Mouse (Mus musculus) kidney, embryonic 15.5 days (tissue): ENCODE measurements at regions not wholly inside any gene's neighbourhood (a gene's known extent, or its start where the extent isn't known, plus 50 kb on each side); places are given as distances from the start of the nearest gene placed in this dataset.

ENCODE experiments used
- ATAC-seq: fragments of 200-750 bp; cut with Nextera tagmentation; replicated peaks from 2 replicates; pipeline ENCODE4 v1.8.0; 2017; ENCODE audit warnings: moderate TSS enrichment; ENCODE audit not compliant: low FRiP score
- H3K27ac ChIP-seq: fragments of 300-500 bp; sonication (generic); 2 replicates; pipeline ENCODE4 v1.5.1; 2015; ENCODE audit warnings: mild to moderate bottlenecking, inconsistent platforms
- H3K27me3 ChIP-seq: fragments of 300-500 bp; sonication (generic); 2 replicates; pipeline ENCODE4 v1.6.1; 2015; ENCODE audit warnings: inconsistent platforms
- H3K36me3 ChIP-seq: fragments of 300-500 bp; sonication (generic); 2 replicates; pipeline ENCODE4 v1.6.1; 2015; ENCODE audit warnings: inconsistent platforms
- H3K4me1 ChIP-seq: fragments of 300-500 bp; sonication (generic); 2 replicates; pipeline ENCODE4 v1.6.1; 2015; ENCODE audit warnings: inconsistent platforms
- H3K4me2 ChIP-seq: fragments of 300-500 bp; sonication (generic); 2 replicates; pipeline ENCODE4 v1.6.1; 2015; ENCODE audit warnings: moderate library complexity, mild to moderate bottlenecking, inconsistent platforms
- H3K4me3 ChIP-seq: fragments of 300-500 bp; sonication (generic); replicated peaks from 2 replicates; pipeline ENCODE4 v1.5.1; 2015; ENCODE audit warnings: mild to moderate bottlenecking, inconsistent platforms
- H3K9ac ChIP-seq: fragments of 300-500 bp; sonication (generic); 2 replicates; pipeline ENCODE4 v1.6.1; 2015; ENCODE audit warnings: mild to moderate bottlenecking, inconsistent platforms
- H3K9me3 ChIP-seq: fragments of 300-500 bp; sonication (generic); replicated peaks from 2 replicates; pipeline ENCODE4 v1.6.1; 2016; ENCODE audit warnings: inconsistent platforms
- WGBS: fragments of 180-500 bp; shearing (Covaris S2); methylation state at CpG from one replicate; pipeline ENCODE4 v1.1.7; 2015; ENCODE audit warnings: mixed read lengths; 5-methylcytosine and 5-hydroxymethylcytosine counted together

DNA sequence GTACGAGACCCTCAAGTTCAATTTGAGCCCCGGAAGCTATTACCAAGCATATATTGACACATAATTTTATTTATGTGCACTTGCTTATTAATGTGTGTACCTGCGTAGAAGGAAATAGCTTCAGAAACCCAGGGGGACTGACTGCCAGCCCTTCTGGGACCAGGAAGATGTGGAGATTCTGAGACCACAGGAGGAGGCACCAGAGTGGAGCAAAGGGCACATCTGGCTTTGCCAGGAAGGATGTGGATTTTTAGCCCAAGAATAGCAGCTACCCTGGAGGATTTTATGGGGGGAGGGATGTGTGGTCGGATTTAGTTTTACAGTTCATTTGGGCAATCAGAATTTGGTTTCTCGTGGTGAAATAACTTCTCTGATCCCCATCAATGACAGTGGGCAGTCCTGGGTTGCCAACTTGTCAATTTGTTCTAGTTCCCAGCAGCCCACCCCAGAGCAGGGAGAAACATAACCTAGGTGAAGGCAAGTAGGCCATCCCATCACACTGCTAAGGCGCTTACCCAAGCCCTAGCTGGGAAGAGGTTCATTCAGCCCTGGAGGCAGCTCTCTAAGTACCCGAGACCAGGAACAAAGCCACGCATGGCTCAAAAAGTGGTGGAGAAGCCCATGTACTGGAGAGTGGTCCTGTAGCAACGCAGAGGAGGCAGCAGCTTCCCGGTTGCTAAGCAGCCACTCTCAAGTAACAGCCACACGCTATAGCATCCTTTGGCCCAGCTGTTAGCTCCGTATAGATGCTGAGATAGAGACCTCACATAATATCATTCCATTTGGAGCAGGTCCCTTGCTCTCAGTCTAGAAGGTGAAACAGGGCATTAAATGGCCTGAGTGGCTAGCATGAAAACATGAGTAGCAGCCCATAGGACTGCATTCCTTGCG lies 144.8 kb downstream of the Cxcl12 start:
- Histone ChIP-seq H3K36me3 (no peaks in the 10 kb centered on the region), H3K4me1 (0 out of 2 replicates have a peak, but pooled peaks cover 8% of the 10 kb centered on the region), H3K4me3 (no peak overlapping the region), H3K9me3 (no peaks in the 10 kb centered on the region), H3K27ac (no peak overlapping the region), H3K9ac (no peak overlapping the region), H3K27me3 (peaks cover 5% of the 10 kb centered on the region; the same call in 1 of the 2 replicates), H3K4me2 (no peak overlapping the region)
- WGBS, result 64% methylated on average over 13 of the region's 13 CpGs
- no peak for ATAC-seq

GRCm38 (mm10) chr6:117313944-117314566 lies 145.7 kb downstream of the Cxcl12 start:
- Histone ChIP-seq H3K4me1 (0 out of 2 replicates have a peak, but pooled peaks cover 8% of the 10 kb centered on the region), H3K4me3 (no peak overlapping the region), H3K27me3 (peaks cover 5% of the 10 kb centered on the region; the same call in 1 of the 2 replicates), H3K9ac (no peak overlapping the region), H3K36me3 (no peaks in the 10 kb centered on the region), H3K9me3 (no peaks in the 10 kb centered on the region), H3K4me2 (no peak overlapping the region), H3K27ac (no peak overlapping the region)
- ATAC-seq, result no peak
- WGBS, result 23% methylated on average over 6 of the region's 6 CpGs

DNA sequence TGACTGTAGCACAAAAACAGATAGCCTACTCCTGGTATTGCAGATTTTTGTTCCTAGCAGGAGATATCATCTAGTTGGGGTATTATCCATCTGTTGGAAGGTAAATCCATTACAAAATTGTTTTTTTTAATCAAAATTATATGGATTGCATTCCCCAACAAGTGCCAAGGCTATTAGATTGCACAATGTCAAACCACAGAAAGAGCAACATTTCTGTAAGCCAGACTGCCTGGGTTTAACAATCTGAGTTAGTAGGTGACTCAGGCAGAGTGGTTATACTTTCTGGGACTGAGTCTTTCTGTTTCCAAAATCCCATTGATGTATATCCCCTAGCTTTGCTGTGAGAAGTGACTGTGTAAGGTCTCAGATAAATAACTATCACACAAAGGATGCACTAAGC lies 155.0 kb downstream of the Cxcl12 start:
- H3K36me3 ChIP-seq, result no peaks in the 10 kb centered on the region
- no peaks in the 10 kb centered on the region for H3K9me3 ChIP-seq
- no peak overlapping the region for H3K27ac ChIP-seq
- H3K4me2 ChIP-seq, result no peak overlapping the region
- no peak overlapping the region for H3K4me3 ChIP-seq
- no peak overlapping the region for H3K9ac ChIP-seq
- H3K27me3 ChIP-seq, result no peaks in the 10 kb centered on the region
- H3K4me1 ChIP-seq, result no peaks in the 10 kb centered on the region
- no peak for ATAC-seq

DNA sequence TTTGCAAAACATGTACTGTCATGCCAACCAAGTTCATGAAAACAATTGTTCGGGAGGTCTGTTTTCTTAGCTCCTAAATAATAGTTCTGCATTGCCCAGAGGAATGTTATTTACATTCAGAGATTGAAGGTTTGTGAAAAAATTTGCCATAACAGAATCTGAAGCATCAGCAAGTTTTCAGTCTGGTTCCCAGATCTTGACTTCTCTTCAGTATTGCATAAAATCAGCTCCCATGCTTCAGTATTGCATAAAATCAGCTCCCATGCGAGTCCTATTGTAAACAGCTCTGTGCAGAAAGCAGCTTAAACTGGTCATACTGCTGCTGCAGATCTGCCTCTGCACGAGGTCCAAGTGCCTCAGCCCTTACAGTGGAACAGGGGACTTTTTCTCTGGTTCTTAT lies 155.5 kb downstream of the Cxcl12 start:
- no peak overlapping the region for H3K27ac ChIP-seq
- no peak overlapping the region for H3K9ac ChIP-seq
- H3K4me3 ChIP-seq, result no peak overlapping the region
- no peaks in the 10 kb centered on the region for H3K27me3 ChIP-seq
- no peaks in the 10 kb centered on the region for H3K36me3 ChIP-seq
- H3K4me2 ChIP-seq, result no peak overlapping the region
- 65% methylated on average over 3 of the region's 3 CpGs for WGBS
- H3K9me3 ChIP-seq, result no peaks in the 10 kb centered on the region
- no peak for ATAC-seq
- H3K4me1 ChIP-seq, result no peaks in the 10 kb centered on the region

DNA sequence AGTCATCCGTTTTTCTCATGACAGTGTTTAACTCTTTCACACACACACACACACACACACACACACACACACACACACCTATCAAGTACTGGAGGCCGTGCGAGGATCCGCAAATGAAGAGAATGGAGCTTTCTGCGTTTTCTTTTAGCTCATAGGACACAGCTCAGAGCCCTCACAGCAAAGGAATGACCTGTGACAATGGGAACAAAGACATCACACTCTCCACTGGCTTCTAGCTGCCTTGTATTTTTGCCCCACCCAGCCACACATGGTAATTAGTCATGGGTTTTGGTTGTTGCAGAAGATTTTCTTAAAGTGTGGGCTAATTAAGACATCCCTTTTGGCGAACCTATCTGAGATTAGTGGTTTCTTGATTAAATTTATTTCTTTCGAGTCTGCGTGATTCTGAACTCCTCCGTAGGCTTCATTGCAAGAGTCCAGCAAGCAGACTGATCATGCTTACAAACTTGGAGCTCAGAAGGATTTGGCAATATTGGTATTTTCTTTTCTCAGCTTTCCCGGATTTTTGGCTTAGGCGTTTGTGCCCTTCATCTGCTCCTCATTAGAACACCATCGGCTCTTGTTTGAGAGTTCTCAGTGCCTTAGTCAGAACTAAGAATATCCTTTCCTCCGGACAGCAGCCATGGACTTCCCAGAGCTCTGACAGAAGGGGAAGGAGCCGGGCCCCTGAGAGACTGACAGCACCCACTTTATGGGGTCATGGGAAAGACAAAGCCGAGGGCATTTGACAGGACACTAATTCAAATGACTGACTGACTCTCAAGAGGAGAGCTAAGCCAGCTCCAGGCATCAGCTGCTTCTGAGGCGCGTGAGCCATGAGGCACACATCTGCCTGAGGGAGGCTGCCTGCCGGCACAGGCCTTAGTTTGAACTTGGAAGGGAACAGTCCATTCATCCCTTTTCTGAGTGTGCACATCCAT lies 158.8 kb downstream of the Cxcl12 start:
- WGBS, result 62% methylated on average over 18 of the region's 18 CpGs
- H3K27me3 ChIP-seq, result 0 out of 2 replicates have a peak, but pooled peaks cover 3% of the 10 kb centered on the region
- H3K4me3 ChIP-seq, result no peak overlapping the region
- H3K36me3 ChIP-seq, result no peaks in the 10 kb centered on the region
- H3K27ac ChIP-seq, result no peak overlapping the region
- H3K9ac ChIP-seq, result no peak overlapping the region
- ATAC-seq, result no peak
- no peak overlapping the region for H3K4me2 ChIP-seq
- no peaks in the 10 kb centered on the region for H3K9me3 ChIP-seq
- no peaks in the 10 kb centered on the region for H3K4me1 ChIP-seq

DNA sequence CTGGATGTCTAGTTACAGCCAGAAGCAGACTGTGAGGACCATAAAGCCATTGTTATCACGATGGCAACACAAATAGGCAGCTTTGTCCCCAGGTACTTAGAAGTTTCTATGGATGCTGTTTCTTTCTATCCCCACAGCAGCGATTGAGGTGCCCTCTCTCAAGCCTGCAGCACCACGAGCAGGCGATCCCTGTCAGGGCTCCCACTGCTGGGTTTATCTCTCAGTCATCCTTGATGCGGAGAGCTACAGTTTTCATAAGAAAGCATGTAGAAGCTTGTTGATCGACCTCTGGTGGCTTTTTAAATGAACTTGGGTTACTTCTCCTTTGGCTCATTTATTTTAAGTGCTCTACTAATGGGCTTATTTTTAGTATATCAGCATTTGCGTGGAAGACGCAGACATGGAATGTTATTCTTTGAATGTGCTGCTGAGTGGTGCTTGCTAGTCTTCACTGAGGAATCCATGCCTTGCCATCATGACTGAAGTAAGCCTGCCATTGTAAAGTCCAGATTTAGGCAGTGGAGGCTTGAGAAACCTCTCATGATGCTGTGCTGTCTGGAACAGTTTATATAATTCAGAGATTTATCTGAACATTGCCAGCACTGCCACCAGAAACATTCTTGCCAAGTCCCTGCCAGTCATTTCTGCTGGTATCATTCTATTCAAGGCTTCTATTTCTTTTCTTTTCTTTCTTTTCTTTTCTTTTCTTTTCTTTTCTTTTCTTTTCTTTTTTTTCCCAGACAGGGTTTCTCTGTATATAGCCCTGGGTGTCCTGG lies 161.0 kb downstream of the Cxcl12 start:
- Histone ChIP-seq H3K9ac (no peak overlapping the region), H3K4me2 (no peak overlapping the region), H3K4me1 (peaks cover 3% of the 10 kb centered on the region; the same call in 1 of the 2 replicates), H3K27me3 (0 out of 2 replicates have a peak, but pooled peaks cover 3% of the 10 kb centered on the region), H3K36me3 (no peaks in the 10 kb centered on the region), H3K9me3 (no peaks in the 10 kb centered on the region), H3K27ac (no peak overlapping the region), H3K4me3 (no peak overlapping the region)
- no peak for ATAC-seq
- 66% methylated on average over 8 of the region's 8 CpGs for WGBS

DNA sequence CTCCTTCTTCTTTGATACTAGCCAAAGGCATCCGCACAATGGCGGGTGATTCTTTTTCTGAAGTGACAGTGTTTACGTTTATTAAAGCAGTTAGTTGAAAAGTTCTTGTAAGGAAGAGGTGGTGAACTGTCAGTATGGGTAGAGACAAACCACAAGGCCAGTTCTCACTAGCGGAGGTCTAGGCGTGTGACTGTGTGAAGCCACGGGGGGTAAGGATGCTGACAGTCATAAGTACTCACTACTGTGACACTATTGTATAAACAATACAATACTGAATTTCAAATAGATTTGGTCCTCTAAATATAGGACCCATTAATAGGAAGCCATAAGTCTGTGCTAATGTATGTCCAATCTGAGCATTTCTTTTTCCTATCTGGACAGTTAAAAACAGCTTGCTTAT lies 161.9 kb downstream of the Cxcl12 start:
- WGBS, result 88% methylated on average over 6 of the region's 6 CpGs
- H3K36me3 ChIP-seq, result no peaks in the 10 kb centered on the region
- no peak for ATAC-seq
- peaks cover 3% of the 10 kb centered on the region; the same call in 1 of the 2 replicates for H3K4me1 ChIP-seq
- H3K9ac ChIP-seq, result no peak overlapping the region
- 0 out of 2 replicates have a peak, but pooled peaks cover 3% of the 10 kb centered on the region for H3K27me3 ChIP-seq
- no peaks in the 10 kb centered on the region for H3K9me3 ChIP-seq
- H3K4me3 ChIP-seq, result no peak overlapping the region
- no peak overlapping the region for H3K27ac ChIP-seq
- no peak overlapping the region for H3K4me2 ChIP-seq

DNA sequence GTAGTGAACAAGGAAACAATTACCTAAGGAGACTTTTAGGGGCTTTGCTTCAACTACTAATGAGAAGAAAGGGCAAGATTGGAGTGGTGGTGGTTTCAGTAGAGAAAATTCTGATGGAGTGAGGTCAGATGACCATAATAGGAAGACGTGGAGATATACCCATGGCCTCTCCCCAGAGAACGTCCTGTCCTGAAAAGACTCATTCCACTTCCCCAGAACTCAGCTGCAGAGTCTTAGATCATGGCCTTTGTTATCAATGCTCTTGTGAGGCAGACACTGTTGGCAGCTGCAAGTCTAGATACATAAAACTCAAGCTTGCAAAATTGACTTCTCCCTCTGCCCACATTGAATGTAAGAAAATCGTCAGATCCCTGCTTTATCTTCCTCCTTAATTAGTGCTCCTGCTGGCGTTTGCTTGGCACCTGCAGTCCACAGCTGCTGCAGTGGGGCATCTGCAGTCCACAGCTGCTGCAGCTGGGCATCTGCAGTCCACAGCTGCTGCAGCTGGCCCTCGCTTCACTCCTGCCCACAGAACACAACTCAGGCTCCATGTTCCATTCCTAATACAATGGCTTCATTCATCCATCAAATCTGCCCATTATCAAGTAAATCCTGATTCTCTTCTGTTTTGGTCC lies 162.5 kb downstream of the Cxcl12 start:
- WGBS, result 68% methylated on average over 5 of the region's 5 CpGs

GRCm38 (mm10) chr6:117332641-117333040 lies 164.3 kb downstream of the Cxcl12 start:
- no peak for ATAC-seq
- no peak overlapping the region for H3K27ac ChIP-seq
- 0 out of 2 replicates have a peak, but pooled peaks cover 3% of the 10 kb centered on the region for H3K27me3 ChIP-seq
- no peaks in the 10 kb centered on the region for H3K36me3 ChIP-seq
- H3K9me3 ChIP-seq, result no peaks in the 10 kb centered on the region
- peaks cover 3% of the 10 kb centered on the region; the same call in 1 of the 2 replicates for H3K4me1 ChIP-seq
- 16% methylated on average over 6 of the region's 6 CpGs for WGBS
- no peak overlapping the region for H3K9ac ChIP-seq
- H3K4me2 ChIP-seq, result no peak overlapping the region
- H3K4me3 ChIP-seq, result no peak overlapping the region

More for the DNA sequence above, 162.5 kb downstream of the Cxcl12 start:
- no peak for ATAC-seq
- Histone ChIP-seq H3K27me3 (0 out of 2 replicates have a peak, but pooled peaks cover 3% of the 10 kb centered on the region), H3K4me2 (no peak overlapping the region), H3K9ac (no peak overlapping the region), H3K9me3 (no peaks in the 10 kb centered on the region), H3K36me3 (no peaks in the 10 kb centered on the region), H3K27ac (no peak overlapping the region), H3K4me3 (no peak overlapping the region), H3K4me1 (peaks cover 3% of the 10 kb centered on the region; the same call in 1 of the 2 replicates)

DNA sequence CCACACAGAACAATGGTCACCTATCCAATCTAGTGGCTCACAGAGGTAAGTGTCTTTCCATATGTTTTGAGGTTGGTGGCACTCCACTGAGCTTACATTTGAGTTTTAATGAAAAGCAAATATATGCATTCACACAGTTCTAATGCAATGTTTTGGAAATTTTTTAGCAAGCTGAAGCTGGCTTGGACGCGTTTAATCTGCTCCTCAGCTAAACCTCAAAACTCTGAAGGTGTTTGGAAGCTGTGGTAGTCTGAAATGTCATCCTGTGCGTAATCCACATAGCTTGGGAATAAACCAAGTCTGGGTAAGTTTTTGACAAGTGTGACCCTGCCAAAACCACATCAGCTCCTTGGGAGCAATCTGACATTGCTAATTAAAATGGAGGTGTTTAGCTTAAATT lies 173.8 kb downstream of the Cxcl12 start:
- no peak for ATAC-seq
- Histone ChIP-seq H3K27ac (no peak overlapping the region), H3K9ac (no peak overlapping the region), H3K9me3 (no peaks in the 10 kb centered on the region), H3K4me3 (no peak overlapping the region), H3K4me2 (no peak overlapping the region), H3K36me3 (no peaks in the 10 kb centered on the region), H3K4me1 (no peaks in the 10 kb centered on the region), H3K27me3 (no peaks in the 10 kb centered on the region)
- WGBS, result 92% methylated on average over 3 of the region's 3 CpGs

DNA sequence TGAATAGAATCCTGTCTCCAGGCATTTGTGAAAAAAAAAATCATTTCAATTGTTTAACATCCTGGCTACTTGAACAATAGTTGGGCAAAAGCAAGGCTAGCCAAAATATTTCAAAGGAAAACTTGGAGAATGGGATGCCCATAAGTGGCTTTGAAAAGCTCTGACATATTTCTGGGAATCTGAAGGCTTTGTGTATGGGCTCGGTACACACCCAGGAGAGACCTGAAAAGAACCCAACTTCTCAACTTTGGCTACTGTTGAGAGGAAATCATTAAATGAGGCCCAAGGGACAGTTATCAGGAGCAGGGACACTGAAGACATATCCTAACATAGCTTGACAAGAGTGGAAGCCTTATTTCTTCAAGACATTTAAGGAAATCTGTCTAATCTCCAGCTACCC lies 179.0 kb downstream of the Cxcl12 start:
- Histone ChIP-seq H3K4me3 (no peak overlapping the region), H3K9ac (no peak overlapping the region), H3K27me3 (no peaks in the 10 kb centered on the region), H3K4me2 (no peak overlapping the region), H3K9me3 (no peaks in the 10 kb centered on the region), H3K27ac (no peak overlapping the region), H3K36me3 (no peaks in the 10 kb centered on the region), H3K4me1 (no peaks in the 10 kb centered on the region)
- no peak for ATAC-seq
- 90% methylated on average over 1 of the region's 1 CpGs for WGBS
